In the genomic region with DNA sequence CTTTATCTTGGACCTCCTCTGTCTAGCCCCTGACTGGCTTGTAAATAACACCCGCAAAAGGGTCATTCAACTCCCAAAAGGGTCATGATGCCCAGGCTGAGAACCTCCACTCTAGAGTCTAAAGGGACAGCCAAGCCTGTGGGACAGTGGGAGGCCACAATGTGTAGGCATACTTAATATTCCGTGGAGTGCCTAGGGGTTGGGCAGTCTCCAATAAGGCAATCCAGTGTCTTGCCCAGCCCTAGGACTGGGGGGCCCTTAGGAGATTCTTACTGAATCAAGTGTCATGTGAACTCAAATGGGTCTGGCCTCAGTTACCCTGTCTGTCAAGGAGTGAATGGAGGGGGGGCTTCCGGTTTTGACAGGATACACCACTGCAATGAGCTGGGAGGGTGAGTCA, we compare ENCODE assay signal across 21 mouse cellular contexts.
"Had no signal": no experiment of that assay in that cellular context is flagged by ENCODE, and none has a peak within 500 bp of the region (broad histone marks: within the 10 kb centered on the region; RNA-seq: fewer than 3 reads in every experiment).

No protein-coding gene starts in this region.

- H3K27ac ChIP-seq: kidney, postnatal 0 days; layer of hippocampus, adult 2 months; limb, embryonic 10.5 days; limb, embryonic 13.5 days; liver, embryonic 12.5 days; liver, embryonic 15.5 days; lung, embryonic 15.5 days; midbrain, embryonic 10.5 days; midbrain, embryonic 13.5 days; stomach, postnatal 0 days had no signal

- DNase-seq: kidney, postnatal 25 days; layer of hippocampus, adult 9-11 months; liver; lung, adult 18-20 months; lung, postnatal 10 days; lung, postnatal 36 days; retina, postnatal 1 day; thymus, adult 2 months; thymus, postnatal 14 days; thymus, postnatal 4 days had no signal

- H3K27me3 ChIP-seq: limb, embryonic 13.5 days; liver, embryonic 12.5 days; liver, embryonic 15.5 days; lung, embryonic 15.5 days; megakaryocyte, embryonic 14.5 days; midbrain, embryonic 13.5 days had no signal

- H3K9ac ChIP-seq: limb, embryonic 13.5 days; liver, embryonic 12.5 days; liver, embryonic 15.5 days; lung, embryonic 15.5 days; midbrain, embryonic 13.5 days had no signal

- H3K4me2 ChIP-seq: limb, embryonic 13.5 days; liver, embryonic 12.5 days; liver, embryonic 15.5 days; lung, embryonic 15.5 days; midbrain, embryonic 13.5 days had no signal

- ATAC-seq: liver, embryonic 12.5 days; midbrain, embryonic 13.5 days had no signal

- H3K9me3 ChIP-seq: limb, embryonic 10.5 days; limb, embryonic 13.5 days; liver, embryonic 12.5 days; liver, embryonic 15.5 days; lung, embryonic 15.5 days; megakaryocyte, embryonic 14.5 days; midbrain, embryonic 10.5 days; midbrain, embryonic 13.5 days had no signal

- H3K4me1 ChIP-seq: limb, embryonic 13.5 days; liver, embryonic 12.5 days; lung, embryonic 15.5 days had no signal

- H3K4me3 ChIP-seq: layer of hippocampus, adult 2 months; limb, embryonic 10.5 days; limb, embryonic 13.5 days; liver, embryonic 12.5 days; liver, embryonic 15.5 days; lung, embryonic 15.5 days; megakaryocyte, embryonic 14.5 days; midbrain, embryonic 10.5 days; midbrain, embryonic 13.5 days had no signal
